Mouse (Mus musculus): ENCODE data around the gene Pitpnb. TPM values are rescaled to one million over a fixed set of nuclear protein-coding genes. Genes with fewer than 3 reads are reported as not detected.

Gene Pitpnb
- total RNA-seq (2021) = 10 to 100 TPM; 19.4 to 20.2 TPM
- long read RNA-seq, experiment 1, partial matches to known transcripts = 0 of 15 reads
- long read RNA-seq, experiment 1, other reads (novel, unspliced or antisense) = 15 of 15 reads
- long read RNA-seq, experiment 2, partial matches to known transcripts = 0 of 19 reads
- long read RNA-seq, experiment 2, other reads (novel, unspliced or antisense) = 19 of 19 reads

GRCm38 (mm10) chr5:111330417-111331098 is at the start of gene Pitpnb:
TSS of gene Pitpnb (plus strand) at chr5:111330763.
- intact Hi-C loops (cut with DNase I) = no loop called here
- peak; percentile 97 to 98 for DNase-seq

GRCm38 (mm10) chr5:111284420-111285175 is 46.0 kb upstream of the Pitpnb start:
- intact Hi-C loops (cut with DNase I) = no loop called here
- DNase-seq = no peak

- intact Hi-C loops (cut with DNase I) = no loop called here
- DNase-seq = no peak
Measured at GRCm38 (mm10) chr5:111287571-111287970, 43.0 kb upstream of the Pitpnb start.

GRCm38 (mm10) chr5:111288486-111288885 is 42.1 kb upstream of the Pitpnb start:
- no peak for DNase-seq
- intact Hi-C loops (cut with DNase I) = no loop called here

GRCm38 (mm10) chr5:111290071-111290470 is 40.5 kb upstream of the Pitpnb start:
- intact Hi-C loops (cut with DNase I) = no loop called here
- DNase-seq = no peak

GRCm38 (mm10) chr5:111291639-111292038 is 38.9 kb upstream of the Pitpnb start:
- intact Hi-C loops (cut with DNase I) = no loop called here
- no peak for DNase-seq

- intact Hi-C loops (cut with DNase I) = no loop called here
- no peak for DNase-seq
Measured at GRCm38 (mm10) chr5:111297801-111298200, 32.8 kb upstream of the Pitpnb start.

- no peak for DNase-seq
- intact Hi-C loops (cut with DNase I) = no loop called here
Measured at GRCm38 (mm10) chr5:111298706-111299105, 31.9 kb upstream of the Pitpnb start.

- intact Hi-C loops (cut with DNase I) = loop anchor here (10.0 kb wide), 1 partner anchor 1094 kb away; the partner anchor contains the start of gene Asphd2
- no peak for DNase-seq
Measured at GRCm38 (mm10) chr5:111300776-111301175, 29.8 kb upstream of the Pitpnb start.

- DNase-seq = no peak
Measured at GRCm38 (mm10) chr5:111301736-111302135, 28.8 kb upstream of the Pitpnb start.

GRCm38 (mm10) chr5:111304730-111305129 is 25.8 kb upstream of the Pitpnb start:
- DNase-seq = no peak
- intact Hi-C loops (cut with DNase I) = loop anchor here (10.0 kb wide), 1 partner anchor 1090 kb away; the partner anchor contains the start of gene Asphd2

More at GRCm38 (mm10) chr5:111301736-111302135, 28.8 kb upstream of the Pitpnb start:
- intact Hi-C loops (cut with DNase I) = loop anchor here (10.0 kb wide), 1 partner anchor 1093 kb away; the partner anchor contains the start of gene Asphd2

- no peak for DNase-seq
- intact Hi-C loops (cut with DNase I) = no loop called here
Measured at GRCm38 (mm10) chr5:111310185-111310584, 20.4 kb upstream of the Pitpnb start.

- intact Hi-C loops (cut with DNase I) = no loop called here
Measured at GRCm38 (mm10) chr5:111313833-111314232, 16.7 kb upstream of the Pitpnb start.

GRCm38 (mm10) chr5:111315061-111315460 is 15.5 kb upstream of the Pitpnb start:
- DNase-seq = no peak
- intact Hi-C loops (cut with DNase I) = no loop called here

More at GRCm38 (mm10) chr5:111313833-111314232, 16.7 kb upstream of the Pitpnb start:
- no peak for DNase-seq

- intact Hi-C loops (cut with DNase I) = no loop called here
- no peak for DNase-seq
Measured at GRCm38 (mm10) chr5:111317526-111317925, 13.0 kb upstream of the Pitpnb start.

GRCm38 (mm10) chr5:111318946-111319345 is 11.6 kb upstream of the Pitpnb start:
- no peak for DNase-seq
- intact Hi-C loops (cut with DNase I) = no loop called here

GRCm38 (mm10) chr5:111325813-111326212 is 4.8 kb upstream of the Pitpnb start:
- no peak for DNase-seq

GRCm38 (mm10) chr5:111327420-111327819 is 3.1 kb upstream of the Pitpnb start:
- intact Hi-C loops (cut with DNase I) = no loop called here
- DNase-seq = no peak

More at GRCm38 (mm10) chr5:111325813-111326212, 4.8 kb upstream of the Pitpnb start:
- intact Hi-C loops (cut with DNase I) = no loop called here

GRCm38 (mm10) chr5:111329782-111330416 is 664 bp upstream of the Pitpnb start:
- intact Hi-C loops (cut with DNase I) = no loop called here
- DNase-seq = no peak

- intact Hi-C loops (cut with DNase I) = no loop called here
- no peak for DNase-seq
Measured at GRCm38 (mm10) chr5:111331099-111331435, 504 bp downstream of the Pitpnb start.
